Mouse (Mus musculus) hindbrain, postnatal 0 days (tissue): ENCODE results near the gene Gm13276. TPM values are rescaled to one million over a fixed set of nuclear protein-coding genes. Genes with fewer than 3 reads are reported as not detected.
A peak's percentile ranks its signal among the peaks of the same experiment; 100 is the strongest.
"Not testable (repeated sequence)": the region's sequence is repeated elsewhere in the genome, so short reads cannot be mapped to it uniquely, and the experiment has no call there.

Source experiments
- ATAC-seq: fragments of 200-750 bp; cut with Nextera tagmentation; 2 replicates; pipeline ENCODE4 v1.8.0; 2017; ENCODE audit warnings: mild to moderate bottlenecking, moderate TSS enrichment, moderate library complexity
- DNase-seq: peaks from one replicate; pipeline ENCODE4 v3.0.0-alpha.2; 2015; ENCODE audit warnings: low spot score
- H3K27ac ChIP-seq: fragments of 300-500 bp; sonication (generic); 2 replicates; pipeline ENCODE4 v1.5.1; 2014; ENCODE audit warnings: mild to moderate bottlenecking
- H3K27me3 ChIP-seq: fragments of 300-500 bp; sonication (generic); 2 replicates; pipeline ENCODE4 v1.6.1; 2014; ENCODE audit warnings: low read length, mixed read lengths; ENCODE audit not compliant: insufficient read depth
- H3K36me3 ChIP-seq: fragments of 300-500 bp; sonication (generic); 2 replicates; pipeline ENCODE4 v1.6.1; 2014; ENCODE audit warnings: low read length, mixed read lengths; ENCODE audit not compliant: insufficient read depth
- H3K4me1 ChIP-seq: fragments of 300-500 bp; sonication (generic); 2 replicates; pipeline ENCODE4 v1.6.1; 2014; ENCODE audit warnings: antibody characterized with exemption, low read length, mixed read lengths; ENCODE audit not compliant: insufficient read depth
- H3K4me2 ChIP-seq: fragments of 300-500 bp; sonication (generic); 2 replicates; pipeline ENCODE4 v1.6.1; 2014; ENCODE audit warnings: low read depth, mild to moderate bottlenecking, low read length, moderate library complexity, mixed read lengths
- H3K4me3 ChIP-seq: fragments of 300-500 bp; sonication (generic); 2 replicates; pipeline ENCODE4 v1.5.1; 2014; ENCODE audit warnings: low read length
- H3K9ac ChIP-seq: fragments of 300-500 bp; sonication (generic); replicated peaks from 2 replicates; pipeline ENCODE4 v1.6.1; 2014; ENCODE audit warnings: mild to moderate bottlenecking, low read length, moderate library complexity, mixed read lengths
- H3K9me3 ChIP-seq: fragments of 300-500 bp; sonication (generic); 2 replicates; pipeline ENCODE4 v1.6.1; 2016; ENCODE audit warnings: low read length, mixed read lengths
- CTCF ChIP-seq: IDR thresholded peaks from 2 replicates; pipeline ENCODE4 v1.5.1; 2016; ENCODE audit warnings: antibody characterized with exemption, control low read depth, low read depth
- WGBS: fragments of 180-500 bp; shearing (Covaris S2); extraction: QIAGEN DNeasy Blood & Tissue Kit; methylation state at CpG from one replicate; pipeline ENCODE4 v1.1.7; 2014; 5-methylcytosine and 5-hydroxymethylcytosine counted together
- polyA plus RNA-seq: library from polyadenylated mRNA; unstranded; fragments of >200 nt; fragmentation: Nextera tagmentation; extraction: Ambion mirVana; gene quantifications from 2 replicates; pipeline ENCODE4 v1.2.1, GENCODE M21; 2015
- total RNA-seq: library from RNA; depleted of rRNA; stranded (reverse); fragments of >200 nt; gene quantifications from 2 replicates; pipeline ENCODE4 v1.2.3, GENCODE M21; 2014; rRNA removed

Gm13276 gene
- total and polyA plus RNA-seq, 2 experiments from 2014 or later = not detected

DNA sequence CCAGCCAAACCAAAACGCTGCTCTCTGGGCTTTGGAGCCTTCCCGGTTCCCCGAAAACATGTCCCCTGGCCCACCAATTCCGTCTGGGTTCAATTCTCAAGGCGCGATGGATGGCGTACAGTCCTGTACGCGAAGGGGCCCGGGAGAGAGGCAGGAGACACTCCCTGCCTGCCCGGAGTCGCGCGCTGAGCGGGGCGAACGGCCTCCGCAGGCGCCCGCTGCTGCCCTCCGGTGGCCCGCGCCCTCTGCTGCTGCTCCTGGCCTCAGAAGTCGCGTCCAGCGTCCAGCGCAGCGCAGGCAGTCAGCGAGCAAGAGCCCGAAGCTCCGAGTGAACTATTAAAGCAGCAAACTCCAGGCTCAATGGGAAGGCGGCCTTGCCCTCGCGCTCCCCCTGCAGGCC is 20.3 kb downstream of the Gm13276 start:
- not testable (repeated sequence) for DNase-seq, H3K27me3 ChIP-seq, H3K4me1 ChIP-seq, H3K36me3 ChIP-seq, H3K27ac ChIP-seq, H3K9me3 ChIP-seq, H3K9ac ChIP-seq, H3K4me2 ChIP-seq, ATAC-seq, H3K4me3 ChIP-seq
- WGBS = 0% methylated on average over 6 of the region's 34 CpGs

DNA sequence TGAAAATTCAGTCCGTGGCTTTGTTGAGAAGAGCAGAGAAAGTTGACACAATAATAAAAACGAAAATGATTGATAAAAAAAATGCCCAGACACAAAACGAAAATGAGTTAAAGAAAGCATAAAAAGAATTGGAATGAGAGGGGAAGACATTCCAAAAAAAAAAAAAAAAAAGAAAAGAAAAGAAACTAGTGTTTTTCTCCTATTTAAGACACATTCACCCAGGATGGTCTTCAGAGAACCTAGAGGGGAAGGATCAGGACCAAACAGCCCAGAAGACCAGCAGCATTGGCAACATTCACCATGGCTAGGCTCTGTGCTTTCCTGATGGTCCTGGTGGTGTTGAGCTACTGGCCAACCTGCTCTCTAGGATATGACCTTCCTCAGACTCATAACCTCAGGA is 30.4 kb downstream of the Gm13276 start, which contains the start of gene Ifna7:
Gene Ifna7 (plus strand): TSS at position 301 of the 400 bp plus-strand sequence.
- no peaks in the 10 kb centered on the region for H3K4me1 ChIP-seq
- TF ChIP-seq CTCF = no peak
- no peaks in the 10 kb centered on the region for H3K36me3 ChIP-seq
- 67% methylated on average over 3 of the region's 3 CpGs for WGBS
- ATAC-seq = no peak
- no peak within 1 kb of the TSS for H3K4me3 ChIP-seq
- no peaks in the 10 kb centered on the region for H3K27me3 ChIP-seq
- no peak within 1 kb of the TSS for H3K27ac ChIP-seq
- H3K9ac ChIP-seq = no peak within 1 kb of the TSS
- H3K4me2 ChIP-seq = no peak within 1 kb of the TSS
- H3K9me3 ChIP-seq = no peaks in the 10 kb centered on the region
- DNase-seq = no peak

DNA sequence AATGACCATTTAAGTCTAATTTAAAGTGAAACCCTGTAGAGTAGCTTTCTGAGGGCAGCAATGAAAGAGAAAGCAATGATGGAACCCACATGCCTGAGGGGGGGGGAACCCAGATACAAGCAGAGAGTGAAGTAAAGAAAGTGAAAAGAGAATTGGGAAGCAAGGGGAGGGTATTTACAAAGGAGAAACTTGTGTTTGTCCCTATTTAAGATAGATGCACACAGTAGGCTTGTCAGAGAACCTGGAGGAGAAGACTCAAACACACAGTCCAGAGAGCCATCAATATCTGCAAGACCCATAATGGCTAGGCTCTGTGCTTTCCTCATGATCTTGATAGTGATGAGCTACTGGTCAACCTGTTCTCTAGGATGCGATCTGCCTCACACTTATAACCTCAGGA is 34.1 kb downstream of the Gm13276 start, which contains the start of gene Ifna11:
Gene Ifna11 (plus strand): TSS at position 301 of the 400 bp plus-strand sequence.
- ATAC-seq = no peak
- no peaks in the 10 kb centered on the region for H3K27me3 ChIP-seq
- TF ChIP-seq CTCF = no peak

DNA sequence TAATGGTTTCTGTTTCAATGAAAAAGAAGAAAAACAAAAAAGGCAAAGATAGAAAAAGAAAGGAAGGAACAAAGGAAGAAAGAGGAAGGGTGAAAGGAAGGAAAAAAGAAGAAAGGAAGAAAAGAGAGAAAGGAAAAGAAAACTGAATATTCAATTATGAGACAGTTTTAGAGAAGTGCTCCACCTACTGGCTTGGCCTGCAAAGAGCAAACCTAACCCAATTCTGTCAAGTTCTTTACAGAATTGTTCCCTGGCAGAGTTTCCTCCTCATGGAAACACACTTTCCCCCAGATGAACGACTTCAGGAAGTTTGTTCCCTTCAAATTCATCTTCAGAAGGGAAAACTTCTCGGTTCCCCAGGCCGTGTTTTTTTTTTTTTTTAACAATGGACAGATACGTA is 37.5 kb downstream of the Gm13276 start:
- H3K27me3 ChIP-seq = no peaks in the 10 kb centered on the region
- no peak overlapping the region for H3K27ac ChIP-seq
- no peaks in the 10 kb centered on the region for H3K4me1 ChIP-seq
- ATAC-seq = no peak
- WGBS = 21% methylated on average over 4 of the region's 4 CpGs
- no peak overlapping the region for H3K4me2 ChIP-seq
- no peaks in the 10 kb centered on the region for H3K9me3 ChIP-seq
- peak; percentile 67 for TF ChIP-seq CTCF
- DNase-seq = peak; percentile 53
- H3K36me3 ChIP-seq = no peaks in the 10 kb centered on the region
- no peak overlapping the region for H3K4me3 ChIP-seq
- no peak overlapping the region for H3K9ac ChIP-seq

More for the DNA sequence above, 34.1 kb downstream of the Gm13276 start, which contains the start of gene Ifna11:
- no peak for DNase-seq
- Histone ChIP-seq H3K9me3 (no peaks in the 10 kb centered on the region), H3K4me3 (no peak within 1 kb of the TSS), H3K4me1 (no peaks in the 10 kb centered on the region), H3K9ac (no peak within 1 kb of the TSS), H3K4me2 (no peak within 1 kb of the TSS), H3K36me3 (no peaks in the 10 kb centered on the region), H3K27ac (no peak within 1 kb of the TSS)
- WGBS = 89% methylated on average over 1 of the region's 1 CpGs

DNA sequence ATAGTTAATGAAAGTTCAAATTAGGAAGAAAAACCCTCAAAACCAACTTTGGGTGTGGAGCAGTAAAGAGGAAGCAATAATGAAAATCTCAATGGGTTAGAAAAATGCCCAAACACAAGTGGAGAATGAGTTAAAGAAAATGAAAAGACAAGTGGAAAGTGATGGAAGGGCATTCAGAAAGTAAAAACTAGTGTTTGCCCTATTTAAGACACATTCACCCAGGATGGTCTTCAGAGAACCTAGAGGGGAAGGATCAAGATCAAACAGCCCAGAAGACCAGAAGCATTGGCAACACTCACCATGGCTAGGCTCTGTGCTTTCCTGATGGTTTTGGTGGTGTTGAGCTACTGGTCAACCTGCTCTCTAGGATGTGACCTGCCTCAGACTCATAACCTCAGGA is 41.6 kb downstream of the Gm13276 start, which contains the start of gene Ifna6:
Gene Ifna6 (plus strand): TSS at position 301 of the 400 bp plus-strand sequence.
- DNase-seq, H3K27ac ChIP-seq, H3K9ac ChIP-seq, H3K4me1 ChIP-seq, ATAC-seq, H3K36me3 ChIP-seq, H3K4me2 ChIP-seq, H3K4me3 ChIP-seq, H3K27me3 ChIP-seq, H3K9me3 ChIP-seq: not testable (repeated sequence)

DNA sequence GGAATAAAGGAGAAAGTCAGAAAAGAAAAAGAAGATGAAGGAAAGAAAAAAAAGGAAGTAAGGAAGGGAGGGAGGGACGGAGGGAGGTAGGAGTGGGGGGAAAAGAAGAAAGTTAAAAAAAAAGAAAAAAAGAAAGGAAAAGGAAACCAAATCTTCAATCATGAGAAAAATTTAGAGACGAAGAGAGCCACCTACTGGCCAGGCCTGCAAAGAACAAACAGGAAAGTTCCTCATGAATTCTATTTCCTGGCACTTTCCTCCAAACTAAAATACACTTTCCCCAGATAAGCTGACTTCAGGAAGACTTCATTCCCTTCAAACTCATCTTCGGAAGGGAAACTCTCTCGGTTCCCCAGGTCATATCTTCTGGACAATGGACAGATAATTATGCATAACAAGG is 45.0 kb downstream of the Gm13276 start:
- peak; percentile 62 for TF ChIP-seq CTCF
- H3K27ac ChIP-seq = no peak overlapping the region
- H3K9me3 ChIP-seq = no peaks in the 10 kb centered on the region
- H3K9ac ChIP-seq = no peak overlapping the region
- 23% methylated on average over 4 of the region's 4 CpGs for WGBS
- H3K36me3 ChIP-seq = no peaks in the 10 kb centered on the region
- no peaks in the 10 kb centered on the region for H3K27me3 ChIP-seq
- no peak overlapping the region for H3K4me2 ChIP-seq
- DNase-seq (peak; percentile 36), ATAC-seq (no peak)
- no peak overlapping the region for H3K4me3 ChIP-seq
- no peaks in the 10 kb centered on the region for H3K4me1 ChIP-seq

DNA sequence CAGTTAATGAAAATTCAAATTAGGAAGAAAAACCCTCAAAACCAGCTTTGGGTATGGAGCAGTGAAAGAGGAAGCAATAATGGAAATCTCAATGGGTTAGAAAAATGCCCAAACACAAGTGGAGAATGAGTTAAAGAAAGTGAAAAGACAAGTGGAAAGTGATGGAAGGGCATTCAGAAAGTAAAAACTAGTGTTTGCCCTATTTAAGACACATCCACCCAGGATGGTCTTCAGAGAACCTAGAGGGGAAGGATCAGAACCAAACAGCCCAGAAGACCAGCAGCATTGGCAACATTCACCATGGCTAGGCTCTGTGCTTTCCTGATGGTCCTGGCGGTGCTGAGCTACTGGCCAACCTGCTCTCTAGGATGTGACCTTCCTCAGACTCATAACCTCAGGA is 49.7 kb downstream of the Gm13276 start, which contains the start of gene Ifna5:
Gene Ifna5 (plus strand): TSS at position 301 of the 400 bp plus-strand sequence.
- not testable (repeated sequence) for H3K9ac ChIP-seq, ATAC-seq, H3K4me3 ChIP-seq, H3K27me3 ChIP-seq, DNase-seq, H3K9me3 ChIP-seq, H3K4me2 ChIP-seq, H3K36me3 ChIP-seq, H3K4me1 ChIP-seq, H3K27ac ChIP-seq
- WGBS = 82% methylated on average over 1 of the region's 1 CpGs

Other genes starting within 250 kb of the Gm13276 start
Only the 30 nearest of the 31 such genes appear.
- gene Ifna14, start 213.9 kb upstream of the Gm13276 start, total RNA-seq = not detected in 2 replicates
- gene Ifna14, start 213.9 kb upstream of the Gm13276 start, polyA plus RNA-seq = not detected in 2 replicates
- gene Ifna9, start 193.3 kb upstream of the Gm13276 start, total RNA-seq = not detected in 2 replicates
- gene Ifna9, start 193.3 kb upstream of the Gm13276 start, polyA plus RNA-seq = not detected in 2 replicates
- not detected in 2 replicates for gene Ifna12, start 182.3 kb upstream of the Gm13276 start, total RNA-seq
- gene Ifna12, start 182.3 kb upstream of the Gm13276 start, polyA plus RNA-seq = not detected in 2 replicates
- gene C87499, start 151.3 kb upstream of the Gm13276 start, total RNA-seq = not detected in 2 replicates
- not detected in 2 replicates for gene C87499, start 151.3 kb upstream of the Gm13276 start, polyA plus RNA-seq
- not detected in 2 replicates for gene Ifna13, start 141.2 kb upstream of the Gm13276 start, total RNA-seq
- gene Ifna13, start 141.2 kb upstream of the Gm13276 start, polyA plus RNA-seq = not detected in 2 replicates
- gene Ifna16, start 108.8 kb upstream of the Gm13276 start, total RNA-seq = not detected in 2 replicates
- gene Ifna16, start 108.8 kb upstream of the Gm13276 start, polyA plus RNA-seq = not detected in 2 replicates
- gene Ifna2, start 101.8 kb upstream of the Gm13276 start, total RNA-seq = not detected in 2 replicates
- not detected in 2 replicates for gene Ifna2, start 101.8 kb upstream of the Gm13276 start, polyA plus RNA-seq
- not detected in 2 replicates for gene Ifnab, start 94.3 kb upstream of the Gm13276 start, total RNA-seq
- not detected in 2 replicates for gene Ifnab, start 94.3 kb upstream of the Gm13276 start, polyA plus RNA-seq
- 0.18 and 2.2 TPM in 2 replicates for gene Gm26566, start 63.9 kb upstream of the Gm13276 start, total RNA-seq
- gene Gm26566, start 63.9 kb upstream of the Gm13276 start, polyA plus RNA-seq = 1.4 and 1.5 TPM in 2 replicates
- gene Klhl9, start 63.2 kb upstream of the Gm13276 start, total RNA-seq = 140 TPM in 2 replicates
- gene Klhl9, start 63.2 kb upstream of the Gm13276 start, polyA plus RNA-seq = 73.1 and 78.8 TPM in 2 replicates
- gene Gm13271, start 30.8 kb upstream of the Gm13276 start, total RNA-seq = not detected in 2 replicates
- not detected in 2 replicates for gene Gm13271, start 30.8 kb upstream of the Gm13276 start, polyA plus RNA-seq
- not detected in 2 replicates for gene Gm13283, start 25.6 kb upstream of the Gm13276 start, total RNA-seq
- not detected in 2 replicates for gene Gm13283, start 25.6 kb upstream of the Gm13276 start, polyA plus RNA-seq
- not detected in 2 replicates for gene Gm13290, start 11.9 kb upstream of the Gm13276 start, total RNA-seq
- not detected in 2 replicates for gene Gm13290, start 11.9 kb upstream of the Gm13276 start, polyA plus RNA-seq
- not detected in 2 replicates for gene Gm13289, start 8.8 kb upstream of the Gm13276 start, total RNA-seq
- not detected in 2 replicates for gene Gm13289, start 8.8 kb upstream of the Gm13276 start, polyA plus RNA-seq
- not detected in 2 replicates for gene Gm13272, start 5.9 kb upstream of the Gm13276 start, total RNA-seq
- gene Gm13272, start 5.9 kb upstream of the Gm13276 start, polyA plus RNA-seq = not detected in 2 replicates
- not detected in 2 replicates for gene Ifnz, start 3.6 kb upstream of the Gm13276 start, total RNA-seq
- gene Ifnz, start 3.6 kb upstream of the Gm13276 start, polyA plus RNA-seq = not detected in 2 replicates
- not detected in 2 replicates for gene Gm13277, start 2.9 kb downstream of the Gm13276 start, total RNA-seq
- not detected in 2 replicates for gene Gm13277, start 2.9 kb downstream of the Gm13276 start, polyA plus RNA-seq
- gene Gm13278, start 5.8 kb downstream of the Gm13276 start, total RNA-seq = not detected in 2 replicates
- gene Gm13278, start 5.8 kb downstream of the Gm13276 start, polyA plus RNA-seq = not detected in 2 replicates
- not detected in 2 replicates for gene Gm13275, start 8.8 kb downstream of the Gm13276 start, total RNA-seq
- gene Gm13275, start 8.8 kb downstream of the Gm13276 start, polyA plus RNA-seq = not detected in 2 replicates
- not detected in 2 replicates for gene Gm13279, start 11.7 kb downstream of the Gm13276 start, total RNA-seq
- gene Gm13279, start 11.7 kb downstream of the Gm13276 start, polyA plus RNA-seq = not detected in 2 replicates
- not detected in 2 replicates for gene Gm13285, start 14.0 kb downstream of the Gm13276 start, total RNA-seq
- gene Gm13285, start 14.0 kb downstream of the Gm13276 start, polyA plus RNA-seq = 0.14 TPM in 1 of 2 replicates, not detected in the other
- not detected in 2 replicates for gene Gm13287, start 17.5 kb downstream of the Gm13276 start, total RNA-seq
- not detected in 2 replicates for gene Gm13287, start 17.5 kb downstream of the Gm13276 start, polyA plus RNA-seq
- not detected in 2 replicates for gene Gm13288, start 19.8 kb downstream of the Gm13276 start, total RNA-seq
- gene Gm13288, start 19.8 kb downstream of the Gm13276 start, polyA plus RNA-seq = not detected in 2 replicates
- gene Ifna7, start 30.5 kb downstream of the Gm13276 start, total RNA-seq = not detected in 2 replicates
- gene Ifna7, start 30.5 kb downstream of the Gm13276 start, polyA plus RNA-seq = not detected in 2 replicates
- not detected in 2 replicates for gene Ifna11, start 34.2 kb downstream of the Gm13276 start, total RNA-seq
- gene Ifna11, start 34.2 kb downstream of the Gm13276 start, polyA plus RNA-seq = not detected in 2 replicates
- not detected in 2 replicates for gene Ifna6, start 41.7 kb downstream of the Gm13276 start, total RNA-seq
- gene Ifna6, start 41.7 kb downstream of the Gm13276 start, polyA plus RNA-seq = not detected in 2 replicates
- not detected in 2 replicates for gene Ifna5, start 49.8 kb downstream of the Gm13276 start, total RNA-seq
- gene Ifna5, start 49.8 kb downstream of the Gm13276 start, polyA plus RNA-seq = not detected in 2 replicates
- not detected in 2 replicates for gene Ifna4, start 56.2 kb downstream of the Gm13276 start, total RNA-seq
- not detected in 2 replicates for gene Ifna4, start 56.2 kb downstream of the Gm13276 start, polyA plus RNA-seq
- not detected in 2 replicates for gene Ifna1, start 64.4 kb downstream of the Gm13276 start, total RNA-seq
- gene Ifna1, start 64.4 kb downstream of the Gm13276 start, polyA plus RNA-seq = not detected in 2 replicates
- not detected in 2 replicates for gene Ifne, start 94.5 kb downstream of the Gm13276 start, total RNA-seq
- gene Ifne, start 94.5 kb downstream of the Gm13276 start, polyA plus RNA-seq = not detected in 2 replicates